Mouse (Mus musculus) left cerebral cortex, postnatal 4 days (tissue): ENCODE results near the gene Uqcrc2. TPM values are rescaled to one million over a fixed set of nuclear protein-coding genes. Genes with fewer than 3 reads are reported as not detected.

ENCODE experiments used
- DNase-seq: peaks from one replicate; pipeline ENCODE4 v3.0.0-alpha.2; 2022
- intact Hi-C: fragments of 180-260 bp; cut with DNase I; formaldehyde crosslinking; loops from one replicate; pipeline ENCODE4 v1.15.1; 2025
- total RNA-seq, 2 experiments: library from RNA; stranded (reverse); gene quantifications; 2 replicates each; pipeline ENCODE4 v1.2.3; 2021

The Uqcrc2 gene
- 100 to 1,000 TPM; 187 to 198 TPM for total RNA-seq

- DNase-seq: peak; percentile 88
- intact Hi-C loops: no loop called here
These were observed at the start of gene Uqcrc2 for GRCm38 (mm10) chr7:120634711-120635361. Gene Uqcrc2, plus strand, starts transcription at chr7:120635176.

DNA sequence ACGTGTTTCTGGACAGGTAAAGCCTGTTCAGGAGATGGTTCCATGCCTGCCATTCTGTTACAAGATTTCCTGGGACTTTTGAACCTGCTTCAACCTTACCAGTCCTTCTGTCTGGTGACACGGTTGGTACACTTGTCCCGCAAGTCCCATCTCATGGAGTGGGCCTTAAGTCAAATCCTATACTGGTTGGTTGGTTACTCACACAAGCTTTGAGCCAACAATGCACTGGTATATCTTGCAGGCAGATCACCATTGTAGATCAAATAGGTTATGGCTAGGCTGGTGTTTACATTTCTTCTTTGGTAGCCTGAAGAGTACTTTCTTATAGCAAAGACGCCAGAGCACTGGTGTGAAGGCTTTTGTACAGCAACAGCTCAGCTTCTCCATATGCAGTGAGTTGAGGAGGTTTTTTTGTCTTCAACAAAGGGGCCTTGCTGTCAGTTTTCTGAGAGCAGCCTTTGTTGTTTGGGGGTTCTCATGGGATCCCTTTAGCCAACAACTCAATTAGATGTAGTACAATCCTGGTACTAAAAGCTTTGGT is 37.7 kb upstream of the Uqcrc2 start:
- DNase-seq: no peak
- intact Hi-C loops: no loop called here

DNA sequence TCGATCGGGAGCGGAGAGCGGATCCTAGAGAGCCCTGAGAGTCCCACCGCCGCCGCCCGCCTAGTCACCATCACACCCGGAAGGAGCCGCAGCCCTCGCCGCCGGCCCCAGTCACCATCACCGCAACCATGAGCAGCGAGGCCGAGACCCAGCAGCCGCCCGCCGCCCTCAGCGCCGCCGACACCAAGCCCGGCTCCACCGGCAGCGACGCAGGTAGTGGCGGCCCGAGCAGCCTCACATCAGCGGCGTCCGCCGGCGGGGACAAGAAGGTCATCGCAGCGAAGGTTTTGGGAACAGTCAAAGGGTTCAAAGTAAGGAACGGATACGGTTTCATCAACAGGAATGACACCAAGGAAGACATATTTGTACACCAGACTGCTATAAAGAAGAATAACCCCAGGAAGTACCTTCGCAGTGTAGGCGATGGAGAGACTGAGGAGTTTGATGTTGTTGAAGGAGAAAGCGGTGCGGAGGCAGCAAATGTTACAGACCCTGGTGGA is 37.2 kb upstream of the Uqcrc2 start:
- intact Hi-C loops: no loop called here
- DNase-seq: peak; percentile 41

GRCm38 (mm10) chr7:120598355-120598754 is 36.6 kb upstream of the Uqcrc2 start:
- DNase-seq: no peak
- intact Hi-C loops: no loop called here

DNA sequence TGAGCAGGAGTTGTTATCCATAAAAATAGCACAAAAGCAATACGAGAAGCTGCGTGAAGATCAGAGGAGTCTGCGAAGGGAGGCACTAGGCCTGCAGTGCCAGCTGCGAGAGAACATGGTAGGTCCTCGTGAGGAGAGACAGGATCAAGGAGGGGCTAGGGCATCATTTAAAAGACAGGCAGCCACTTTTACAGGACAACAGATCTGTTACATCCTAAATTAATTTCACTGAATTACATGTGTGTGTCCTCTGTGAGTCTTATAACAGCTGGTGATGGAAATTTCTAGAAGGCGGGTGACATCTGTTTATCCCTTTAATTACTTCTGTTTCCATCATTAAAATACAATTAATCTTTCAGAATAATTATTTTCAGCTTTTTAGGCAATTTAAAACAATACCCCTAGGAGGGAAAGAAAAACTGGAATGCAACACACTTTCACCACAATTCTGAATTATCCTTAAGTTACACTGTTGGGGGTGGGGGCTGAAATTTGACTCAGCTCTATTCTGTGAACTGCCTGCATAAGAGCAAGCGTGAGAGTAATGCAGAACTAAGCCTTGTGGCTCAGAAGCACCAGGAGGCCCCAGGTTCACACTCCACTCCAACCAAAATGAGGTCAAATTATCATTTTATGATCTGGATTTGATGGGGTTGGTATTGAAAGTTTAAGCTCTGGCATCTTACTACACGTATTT is 14.8 kb upstream of the Uqcrc2 start:
- no peak for DNase-seq
- intact Hi-C loops: no loop called here

DNA sequence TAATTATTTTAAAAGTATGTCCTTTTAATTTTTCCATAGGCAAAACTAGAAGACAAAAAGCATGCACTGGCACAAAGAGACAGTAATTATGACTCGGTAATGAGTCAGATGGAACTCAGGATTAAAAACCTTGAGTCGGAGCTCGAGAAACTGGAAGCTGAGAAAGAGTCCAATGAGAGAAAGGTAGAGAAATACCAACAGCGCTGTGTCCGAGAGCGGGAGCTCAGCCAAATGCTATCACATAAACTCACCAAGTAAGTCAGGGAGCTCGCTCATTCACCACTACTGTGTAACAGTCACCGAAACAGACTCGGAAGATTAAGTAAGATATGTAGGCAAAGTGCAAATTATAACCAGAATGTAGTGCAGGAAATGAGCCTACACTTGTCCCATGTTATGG is 14.1 kb upstream of the Uqcrc2 start:
- no peak for DNase-seq
- intact Hi-C loops: no loop called here

DNA sequence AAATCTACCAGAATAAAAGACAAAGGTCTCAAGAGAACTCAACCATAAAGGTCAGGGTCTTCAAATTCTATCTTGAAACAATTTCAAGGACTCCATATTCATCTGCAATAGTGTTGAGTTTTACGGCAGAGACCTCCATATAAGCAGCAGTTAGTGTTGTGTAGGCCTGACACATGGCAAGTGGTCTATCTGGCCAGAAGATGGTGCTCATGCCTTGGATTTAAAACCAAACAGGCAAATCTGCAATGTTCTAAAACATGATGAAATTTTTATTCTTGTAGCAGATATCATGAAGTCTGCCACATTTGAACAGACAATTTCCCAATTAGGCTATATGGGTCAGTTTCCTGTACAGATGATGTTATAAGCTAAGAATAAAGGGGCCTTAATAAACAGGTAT is 2.5 kb upstream of the Uqcrc2 start:
- DNase-seq: no peak
- intact Hi-C loops: no loop called here

DNA sequence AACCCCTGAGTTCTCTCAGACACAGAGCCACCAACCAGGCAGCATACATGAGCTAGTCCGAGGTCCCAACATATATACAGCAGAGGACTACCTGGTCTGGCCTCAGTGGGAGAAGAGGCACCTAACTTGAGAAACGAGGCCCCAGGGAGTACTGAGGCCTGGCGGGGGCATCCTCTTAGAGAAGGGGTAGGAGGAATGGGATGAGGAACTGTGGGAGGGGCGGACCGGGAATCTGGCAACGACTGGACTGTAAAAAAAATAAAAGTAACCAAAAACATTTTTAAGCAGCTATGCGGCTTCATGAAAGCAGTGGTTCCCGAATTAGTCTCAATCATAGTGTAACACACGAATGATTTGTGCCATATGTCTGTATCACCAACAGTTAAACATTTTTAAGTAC is 675 bp upstream of the Uqcrc2 start:
- intact Hi-C loops: no loop called here

GRCm38 (mm10) chr7:120635362-120635781 is 396 bp downstream of the Uqcrc2 start:
- no peak for DNase-seq

More for the DNA sequence above, 675 bp upstream of the Uqcrc2 start:
- DNase-seq: no peak

GRCm38 (mm10) chr7:120635821-120636220 is 845 bp downstream of the Uqcrc2 start:
- intact Hi-C loops: no loop called here
- no peak for DNase-seq

More at GRCm38 (mm10) chr7:120635362-120635781, 396 bp downstream of the Uqcrc2 start:
- intact Hi-C loops: no loop called here

- DNase-seq: no peak
- intact Hi-C loops: loop anchor here (10.0 kb wide), 1 partner anchor 1022 kb away; no protein-coding TSS in a partner anchor
These were observed 8.2 kb downstream of the Uqcrc2 start for GRCm38 (mm10) chr7:120643217-120643616.

DNA sequence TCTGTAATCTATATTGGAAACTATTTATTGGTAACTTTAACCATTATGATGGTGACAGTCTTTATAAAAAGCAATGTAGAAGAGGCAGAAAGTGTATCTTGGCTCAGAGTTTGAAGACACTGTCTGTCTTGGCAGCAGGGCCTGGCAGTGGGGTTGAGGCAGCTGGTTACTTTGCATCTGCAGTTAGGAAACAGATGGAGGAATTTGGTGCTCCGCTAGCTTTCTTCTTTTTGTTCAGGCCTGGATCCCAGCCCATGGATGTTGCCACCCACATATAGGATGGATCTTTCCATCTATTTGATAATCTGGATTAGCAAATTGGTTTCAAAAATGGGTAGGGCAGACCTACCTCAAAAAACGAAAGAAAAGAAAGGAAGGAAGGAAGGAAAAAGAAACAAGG is 12.9 kb downstream of the Uqcrc2 start:
- DNase-seq: peak; percentile 10
- intact Hi-C loops: loop anchor here (10.0 kb wide), 1 partner anchor 1017 kb away; no protein-coding TSS in a partner anchor

- no peak for DNase-seq
These were observed 27.1 kb downstream of the Uqcrc2 start for GRCm38 (mm10) chr7:120662079-120662478.

GRCm38 (mm10) chr7:120670153-120670875 is 35.3 kb downstream of the Uqcrc2 start, which contains the start of gene Pdzd9:
Gene Pdzd9, minus strand, starts transcription at chr7:120670343.
- peak; percentile 80 for DNase-seq
- intact Hi-C loops: loop anchor here (1.0 to 10.0 kb wide), 3 partner anchors 84 to 244 kb away; partner anchors contain the start of gene Polr3e

More at GRCm38 (mm10) chr7:120662079-120662478, 27.1 kb downstream of the Uqcrc2 start:
- intact Hi-C loops: no loop called here

GRCm38 (mm10) chr7:120671271-120671670 is 36.3 kb downstream of the Uqcrc2 start:
- intact Hi-C loops: loop anchor here (2.0 to 10.0 kb wide), 2 partner anchors 152 to 244 kb away; partner anchors contain the start of gene Polr3e
- no peak for DNase-seq

DNA sequence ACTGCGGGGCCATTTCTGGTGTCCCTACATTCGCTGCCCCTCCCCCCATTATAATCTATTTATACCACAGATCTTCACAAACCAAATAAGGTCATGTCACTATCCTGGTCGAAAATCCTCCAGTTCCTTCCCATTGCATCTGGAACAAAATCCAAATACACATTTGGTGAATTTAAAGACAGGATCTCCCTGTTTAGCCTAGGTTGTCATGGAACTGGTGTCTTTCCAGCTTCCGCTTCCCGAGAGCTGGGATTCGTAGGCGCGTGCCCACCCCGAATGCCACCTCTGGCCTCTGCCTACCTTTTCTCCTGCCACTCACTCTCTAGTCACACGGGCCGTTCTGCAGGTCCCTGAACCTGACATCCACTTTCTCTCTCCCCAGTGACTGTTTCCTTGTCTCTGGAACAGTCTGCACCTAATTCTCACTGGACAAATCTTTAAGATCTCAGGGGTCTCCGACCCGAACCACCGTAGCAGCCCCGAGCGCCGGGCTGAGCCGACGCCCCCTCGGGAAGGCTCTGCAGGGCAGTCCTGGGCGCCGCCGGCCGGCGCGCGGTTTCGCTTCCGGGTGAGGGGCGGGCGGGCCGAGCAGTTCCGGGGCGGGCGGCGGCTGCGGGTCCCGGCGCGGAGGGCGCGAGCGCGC is 42.1 kb downstream of the Uqcrc2 start, which contains the start of gene Mosmo:
TSS of gene Mosmo (plus strand) at position 618 of the 643 bp plus-strand sequence.
- DNase-seq: peak; percentile 81
- intact Hi-C loops: loop anchor here (2.0 to 10.0 kb wide), 2 partner anchors 74 to 238 kb away; partner anchors contain the start of gene Polr3e

- DNase-seq: peak; percentile 40
- intact Hi-C loops: loop anchor here (2.0 to 10.0 kb wide), 2 partner anchors 73 to 237 kb away; partner anchors contain the start of gene Polr3e
These were observed 43.0 kb downstream of the Uqcrc2 start for GRCm38 (mm10) chr7:120677764-120678531.

DNA sequence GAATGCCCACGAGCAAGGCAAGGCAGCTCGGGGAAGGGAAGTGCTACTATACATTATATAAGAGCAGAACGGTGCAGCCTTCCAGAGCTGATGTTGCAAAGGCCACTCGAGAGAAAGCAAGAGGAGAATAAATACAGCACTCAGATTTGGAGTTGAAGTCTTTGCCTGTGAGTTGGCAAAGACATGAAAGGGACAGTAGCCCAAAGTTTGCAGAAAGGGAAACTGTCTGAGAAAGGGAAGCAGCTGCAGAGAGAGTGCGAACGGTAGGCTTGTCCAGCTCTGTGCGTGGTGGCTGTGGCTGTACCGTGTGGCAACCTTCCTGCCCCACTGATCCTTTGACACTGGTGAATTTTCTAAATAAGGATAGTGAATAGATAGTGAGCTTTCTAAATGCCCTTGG is 44.0 kb downstream of the Uqcrc2 start:
- DNase-seq: no peak
- intact Hi-C loops: loop anchor here (10.0 kb wide), 1 partner anchor 236 kb away; the partner anchor contains the start of gene Polr3e

DNA sequence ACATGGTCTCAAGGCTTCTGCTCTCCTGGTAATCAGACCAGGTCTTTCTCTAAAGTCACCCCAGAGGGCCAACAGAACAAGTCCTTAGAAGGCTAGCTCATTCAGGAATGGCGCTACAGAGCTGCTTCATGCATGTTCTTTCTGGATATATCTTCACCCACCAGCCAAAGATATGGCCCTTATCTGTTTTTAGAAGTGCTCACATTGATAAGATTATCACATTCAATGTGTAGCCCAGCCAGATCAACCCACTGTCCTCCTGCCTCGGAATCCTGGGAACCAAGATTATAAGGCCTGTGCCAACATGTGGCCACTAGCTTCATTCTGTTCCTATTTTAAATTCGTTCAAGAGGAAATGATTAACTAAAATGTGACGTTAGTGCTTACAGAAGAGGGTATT is 47.0 kb downstream of the Uqcrc2 start:
- DNase-seq: no peak
- intact Hi-C loops: no loop called here
